Mouse (Mus musculus): ENCODE data around the gene Scn8a.

Gene Scn8a

GRCm38 (mm10) chr15:100879073-100879472, 9.4 kb downstream of the Scn8a start:
- DNase-seq (ENCODE audit: low spot score in 2 of 2) = no peak

GRCm38 (mm10) chr15:100881385-100881784, 11.7 kb downstream of the Scn8a start:
- DNase-seq (ENCODE audit: low spot score in 2 of 2) = no peak

GRCm38 (mm10) chr15:100884481-100884880, 14.8 kb downstream of the Scn8a start:
- DNase-seq (ENCODE audit: low spot score in 2 of 2) = no peak

- no peak for DNase-seq (ENCODE audit: low spot score in 2 of 2)
Measured at GRCm38 (mm10) chr15:100891962-100892361, 22.3 kb downstream of the Scn8a start.

- no peak for DNase-seq (ENCODE audit: low spot score in 2 of 2)
Measured at GRCm38 (mm10) chr15:100896502-100896901, 26.8 kb downstream of the Scn8a start.

GRCm38 (mm10) chr15:100903811-100904210, 34.2 kb downstream of the Scn8a start:
- no peak for DNase-seq (ENCODE audit: low spot score in 2 of 2)

GRCm38 (mm10) chr15:100905006-100905405, 35.3 kb downstream of the Scn8a start:
- no peak for DNase-seq (ENCODE audit: low spot score in 2 of 2)

GRCm38 (mm10) chr15:100905751-100906150, 36.1 kb downstream of the Scn8a start:
- DNase-seq (ENCODE audit: low spot score in 2 of 2) = no peak

- no peak for DNase-seq (ENCODE audit: low spot score in 2 of 2)
Measured at GRCm38 (mm10) chr15:100908817-100909216, 39.2 kb downstream of the Scn8a start.

- no peak for DNase-seq (ENCODE audit: low spot score in 2 of 2)
Measured at GRCm38 (mm10) chr15:100909734-100910163, 40.1 kb downstream of the Scn8a start.

GRCm38 (mm10) chr15:100910381-100910841, 40.8 kb downstream of the Scn8a start:
- DNase-seq (ENCODE audit: low spot score in 2 of 2) = no peak

GRCm38 (mm10) chr15:100912676-100913266, 43.1 kb downstream of the Scn8a start:
- DNase-seq (ENCODE audit: low spot score in 2 of 2) = no peak

GRCm38 (mm10) chr15:100914734-100915242, 45.1 kb downstream of the Scn8a start:
- DNase-seq (ENCODE audit: low spot score in 2 of 2) = no peak

GRCm38 (mm10) chr15:100918046-100918445, 48.4 kb downstream of the Scn8a start:
- no peak for DNase-seq (ENCODE audit: low spot score in 2 of 2)

- no peak for DNase-seq (ENCODE audit: low spot score in 2 of 2)
Measured at GRCm38 (mm10) chr15:100922210-100922609, 52.6 kb downstream of the Scn8a start.

- DNase-seq (ENCODE audit: low spot score in 2 of 2) = peak; percentile 19 to 20
Measured at GRCm38 (mm10) chr15:100923476-100923875, 53.8 kb downstream of the Scn8a start.

- DNase-seq (ENCODE audit: low spot score in 2 of 2) = no peak
Measured at GRCm38 (mm10) chr15:100924941-100925340, 55.3 kb downstream of the Scn8a start.

- DNase-seq (ENCODE audit: low spot score in 2 of 2) = no peak
Measured at GRCm38 (mm10) chr15:100930477-100930876, 60.8 kb downstream of the Scn8a start.

- DNase-seq (ENCODE audit: low spot score in 2 of 2) = no peak
Measured at GRCm38 (mm10) chr15:100936176-100936575, 66.5 kb downstream of the Scn8a start.

- DNase-seq (ENCODE audit: low spot score in 2 of 2) = no peak
Measured at GRCm38 (mm10) chr15:100948383-100948782, 78.7 kb downstream of the Scn8a start.

GRCm38 (mm10) chr15:100949169-100949568, 79.5 kb downstream of the Scn8a start:
- DNase-seq (ENCODE audit: low spot score in 2 of 2) = no peak

GRCm38 (mm10) chr15:100951491-100951890, 81.8 kb downstream of the Scn8a start:
- DNase-seq (ENCODE audit: low spot score in 2 of 2) = no peak

GRCm38 (mm10) chr15:100952292-100952691, 82.6 kb downstream of the Scn8a start:
- no peak for DNase-seq (ENCODE audit: low spot score in 2 of 2)

GRCm38 (mm10) chr15:100952854-100953253, 83.2 kb downstream of the Scn8a start:
- DNase-seq (ENCODE audit: low spot score in 2 of 2) = no peak

Data from heart, adult 9 months (tissue).